Mouse (Mus musculus) heart, embryonic 11.5 days (tissue): ENCODE results near the gene Ugt1a10. TPM values are rescaled to one million over a fixed set of nuclear protein-coding genes. Genes with fewer than 3 reads are reported as not detected.
"Not testable (repeated sequence)": the region's sequence is repeated elsewhere in the genome, so short reads cannot be mapped to it uniquely, and the experiment has no call there.

ENCODE experiments used
- ATAC-seq: fragments of 200-750 bp; cut with Nextera tagmentation; replicated peaks from 2 replicates; pipeline ENCODE4 v1.8.0; 2017; ENCODE audit warnings: moderate library complexity; ENCODE audit not compliant: insufficient number of reproducible peaks, low FRiP score, low TSS enrichment
- H3K27ac ChIP-seq: fragments of 300-500 bp; sonication (generic); 2 replicates; pipeline ENCODE4 v1.5.1; 2014; ENCODE audit warnings: mild to moderate bottlenecking, low read depth, low read length
- H3K27me3 ChIP-seq: fragments of 300-500 bp; sonication (generic); 2 replicates; pipeline ENCODE4 v1.6.1; 2014; ENCODE audit warnings: mild to moderate bottlenecking, low read length, mixed read lengths; ENCODE audit not compliant: control insufficient read depth, insufficient read depth
- H3K36me3 ChIP-seq: fragments of 300-500 bp; sonication (generic); 2 replicates; pipeline ENCODE4 v1.6.1; 2014; ENCODE audit warnings: mild to moderate bottlenecking, low read length, moderate library complexity, mixed read lengths; ENCODE audit not compliant: control insufficient read depth, insufficient read depth
- H3K4me1 ChIP-seq: fragments of 300-500 bp; sonication (generic); 2 replicates; pipeline ENCODE4 v1.6.1; 2014; ENCODE audit warnings: low read length; ENCODE audit not compliant: control insufficient read depth, insufficient read depth
- H3K4me2 ChIP-seq: fragments of 300-500 bp; sonication (generic); 2 replicates; pipeline ENCODE4 v1.6.1; 2014; ENCODE audit warnings: mild to moderate bottlenecking, moderate library complexity
- H3K4me3 ChIP-seq: fragments of 300-500 bp; sonication (generic); 2 replicates; pipeline ENCODE4 v1.5.1; 2014; ENCODE audit warnings: low read depth, low read length
- H3K9ac ChIP-seq: fragments of 300-500 bp; sonication (generic); 2 replicates; pipeline ENCODE4 v1.6.1; 2014; ENCODE audit warnings: mild to moderate bottlenecking, low read depth, low read length, moderate library complexity
- H3K9me3 ChIP-seq: fragments of 300-500 bp; sonication (generic); replicated peaks from 2 replicates; pipeline ENCODE4 v1.6.1; 2016; ENCODE audit warnings: low read length; ENCODE audit not compliant: control insufficient read depth
- WGBS: fragments of 180-500 bp; shearing (Covaris S2); extraction: QIAGEN DNeasy Blood & Tissue Kit; methylation state at CpG from one replicate; pipeline ENCODE4 v1.1.7; 2014; ENCODE audit not compliant: insufficient replicate concordance; 5-methylcytosine and 5-hydroxymethylcytosine counted together
- polyA plus RNA-seq: library from polyadenylated mRNA; unstranded; fragments of >200 nt; fragmentation: Nextera tagmentation; extraction: Ambion mirVana; gene quantifications from 2 replicates; pipeline ENCODE4 v1.2.1, GENCODE M21; 2014

The Ugt1a10 gene
- polyA plus RNA-seq, 1 experiment from 2014 or later = not detected

DNA sequence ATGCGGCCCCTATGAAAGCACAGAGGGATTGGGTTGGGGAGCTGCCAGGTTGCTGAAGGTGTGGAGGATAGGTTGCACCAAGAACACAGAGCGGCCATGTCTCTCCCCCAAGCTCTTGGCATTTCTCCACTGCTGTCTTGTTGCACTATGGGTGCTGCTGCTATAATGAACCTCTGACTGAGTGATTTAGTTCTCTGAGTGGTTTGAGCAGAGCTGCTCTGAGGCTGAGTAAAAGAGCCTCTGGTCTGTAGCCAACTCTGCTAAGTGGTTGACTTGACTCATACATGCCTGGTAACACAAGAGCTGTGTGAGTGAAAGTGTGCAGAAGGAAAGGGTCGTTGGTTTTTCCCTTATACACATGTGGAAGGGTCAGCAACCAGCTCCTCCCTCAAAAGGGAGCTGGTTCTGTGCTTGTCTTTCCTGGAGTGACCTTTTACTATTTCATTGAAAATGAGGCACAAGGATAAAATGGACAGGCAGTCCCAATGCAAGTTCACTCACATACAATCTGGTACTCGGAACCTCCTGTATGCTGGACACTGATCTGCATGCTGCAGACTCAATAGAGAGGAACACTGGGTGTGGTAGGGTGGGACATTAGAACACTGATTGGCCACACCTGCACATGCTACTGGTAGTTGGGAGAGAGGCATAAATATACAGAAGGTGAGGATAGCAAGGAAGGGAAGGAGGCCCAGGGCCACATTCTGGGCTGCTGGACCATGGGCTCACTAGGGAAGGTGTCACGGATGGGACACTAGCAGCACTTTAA is 48.7 kb downstream of the Ugt1a10 start:
- not testable (repeated sequence) for H3K27ac ChIP-seq, ATAC-seq, H3K36me3 ChIP-seq, H3K27me3 ChIP-seq, H3K4me1 ChIP-seq, H3K4me3 ChIP-seq, H3K9ac ChIP-seq, H3K4me2 ChIP-seq, H3K9me3 ChIP-seq
- 81% methylated on average over 4 of the region's 5 CpGs for WGBS

DNA sequence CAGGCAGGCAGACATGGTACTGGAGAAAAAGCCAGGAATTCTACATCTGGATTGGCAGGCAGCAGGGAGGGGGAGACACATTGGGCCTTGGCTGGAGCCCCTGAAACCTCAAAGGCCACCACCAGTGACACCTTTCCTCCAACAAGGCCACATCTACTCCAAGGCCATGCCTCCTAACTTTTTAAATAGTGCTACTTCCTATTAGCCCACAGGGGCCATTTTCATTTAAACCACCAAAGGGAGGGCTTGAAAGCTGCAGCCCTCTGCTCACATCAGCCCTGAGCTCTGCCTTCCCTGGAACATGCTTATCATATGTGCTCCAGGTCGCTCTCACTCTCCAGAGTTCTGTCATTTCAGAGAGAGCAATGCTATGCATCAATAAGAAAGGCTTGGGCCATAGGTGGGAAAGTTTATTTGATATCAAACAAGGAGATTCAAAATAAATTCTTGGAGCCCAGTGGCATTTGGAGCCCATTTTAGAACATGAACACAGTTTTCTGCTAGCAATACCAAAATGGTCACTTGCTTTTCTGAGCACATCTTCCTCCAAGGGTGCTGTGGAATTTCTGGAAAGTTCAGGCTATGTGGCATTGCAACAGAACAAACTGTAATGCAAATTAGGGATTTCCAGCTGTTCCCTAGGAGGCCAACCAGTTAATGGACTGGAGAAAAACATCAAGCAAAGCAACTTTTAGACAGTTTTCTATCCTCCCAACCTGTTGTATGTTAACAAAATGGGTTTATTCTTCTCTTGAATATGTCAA is 49.7 kb downstream of the Ugt1a10 start:
- no peaks in the 10 kb centered on the region for H3K9me3 ChIP-seq
- no peak overlapping the region for H3K27ac ChIP-seq
- no peak overlapping the region for H3K4me3 ChIP-seq
- H3K27me3 ChIP-seq = no peaks in the 10 kb centered on the region
- WGBS = 63% methylated on average over 1 of the region's 1 CpGs
- H3K9ac ChIP-seq = no peak overlapping the region
- no peak overlapping the region for H3K4me2 ChIP-seq
- no peaks in the 10 kb centered on the region for H3K4me1 ChIP-seq
- H3K36me3 ChIP-seq = no peaks in the 10 kb centered on the region
- ATAC-seq = no peak

DNA sequence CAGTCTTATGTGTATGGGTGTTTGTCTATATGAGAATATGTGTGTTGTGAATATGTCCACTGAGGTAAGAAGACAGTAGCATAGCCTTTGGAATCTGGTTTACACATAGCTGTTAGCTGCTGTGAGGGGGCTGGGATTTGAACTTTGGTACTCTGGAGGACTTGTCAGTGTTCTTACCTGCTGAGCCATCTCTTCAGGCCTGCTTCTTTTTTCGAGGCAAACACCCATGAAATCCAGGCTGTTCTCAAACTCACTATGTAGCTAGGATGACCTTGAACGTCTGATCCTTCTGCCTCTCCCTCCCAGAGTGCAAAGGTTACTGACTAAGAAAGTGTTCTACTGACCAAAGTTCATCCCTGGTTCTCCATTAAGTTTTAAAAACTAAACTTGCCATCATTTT is 50.5 kb downstream of the Ugt1a10 start:
- WGBS = 49% methylated on average over 2 of the region's 2 CpGs
- no peak overlapping the region for H3K4me2 ChIP-seq
- H3K27ac ChIP-seq = no peak overlapping the region
- no peaks in the 10 kb centered on the region for H3K4me1 ChIP-seq
- no peak for ATAC-seq
- no peaks in the 10 kb centered on the region for H3K9me3 ChIP-seq
- no peak overlapping the region for H3K9ac ChIP-seq
- no peaks in the 10 kb centered on the region for H3K36me3 ChIP-seq
- H3K27me3 ChIP-seq = no peaks in the 10 kb centered on the region
- no peak overlapping the region for H3K4me3 ChIP-seq

DNA sequence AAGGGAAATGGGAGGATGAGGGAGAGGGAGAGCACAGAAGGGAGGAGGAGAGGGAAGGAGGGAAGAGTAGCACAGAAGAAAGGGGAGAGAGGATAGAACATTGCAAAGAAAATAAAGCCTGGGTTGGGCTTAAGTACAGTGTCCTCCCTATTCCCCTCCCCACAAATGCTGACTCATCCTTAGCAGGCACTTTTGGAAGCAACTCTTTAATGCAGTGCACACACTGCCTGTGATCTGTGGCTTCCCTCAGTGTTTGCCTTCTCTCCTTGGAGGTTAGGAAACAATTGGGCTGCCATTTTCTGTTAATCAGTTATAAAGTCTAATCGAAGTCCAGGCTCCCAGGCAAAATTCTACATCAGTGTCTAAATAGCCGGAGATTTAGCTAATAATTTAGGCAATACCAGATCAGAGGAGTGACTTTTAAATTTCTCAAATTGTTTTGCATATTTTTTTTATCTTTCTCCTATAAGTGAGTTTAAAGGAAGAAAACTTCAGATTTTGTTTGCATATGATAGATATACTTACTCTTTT is 53.9 kb downstream of the Ugt1a10 start:
- H3K4me1 ChIP-seq, H3K27ac ChIP-seq, H3K9ac ChIP-seq, H3K4me3 ChIP-seq, H3K27me3 ChIP-seq, H3K4me2 ChIP-seq, H3K36me3 ChIP-seq, H3K9me3 ChIP-seq: not testable (repeated sequence)
- 76% methylated on average over 2 of the region's 2 CpGs for WGBS
- peak; percentile 77; the same call in 1 of the 2 replicates for ATAC-seq

DNA sequence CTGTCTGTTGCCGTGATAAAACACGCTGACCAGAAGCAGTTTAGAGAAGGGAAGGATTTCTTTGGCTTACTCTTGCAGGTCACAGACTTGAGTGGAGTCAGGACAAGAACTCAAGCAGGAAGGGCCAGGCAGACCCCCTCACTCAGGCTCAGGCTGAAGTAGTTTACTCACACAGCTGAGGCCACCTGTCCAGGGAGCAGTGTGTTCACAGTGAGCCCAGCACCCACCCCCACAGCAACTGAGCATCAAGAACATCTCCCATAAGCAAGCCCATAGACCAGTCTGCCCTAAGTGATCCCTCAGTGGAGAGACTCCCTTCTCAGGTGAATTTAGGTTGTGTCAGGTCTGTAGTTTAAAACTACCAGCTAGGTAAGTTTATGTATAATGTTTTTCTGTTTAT is 54.4 kb downstream of the Ugt1a10 start:
- not testable (repeated sequence) for H3K4me1 ChIP-seq, H3K27ac ChIP-seq, H3K36me3 ChIP-seq, H3K27me3 ChIP-seq, H3K4me2 ChIP-seq, H3K9me3 ChIP-seq, H3K9ac ChIP-seq, H3K4me3 ChIP-seq, ATAC-seq
- 71% methylated on average over 2 of the region's 2 CpGs for whole genome bisulfite sequencing

DNA sequence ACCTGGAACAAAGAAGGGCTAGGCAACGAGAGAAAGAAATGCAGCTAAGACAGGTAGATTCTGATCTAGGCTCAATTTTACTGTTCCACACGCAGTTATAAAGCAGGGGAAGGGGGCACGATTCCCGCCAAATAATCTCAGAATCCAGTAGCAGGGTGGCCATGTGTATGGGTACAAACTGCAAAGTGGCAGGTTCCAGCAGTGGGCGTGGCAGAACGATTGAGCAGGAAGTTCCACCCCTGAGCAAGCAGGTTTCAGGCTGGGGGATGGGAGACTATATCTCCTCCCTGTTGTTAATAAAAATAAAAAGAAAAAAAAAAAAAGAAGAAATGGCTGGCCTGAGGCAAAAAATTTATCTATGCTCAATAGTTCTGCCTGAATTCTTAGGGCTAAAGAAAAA is 57.6 kb downstream of the Ugt1a10 start:
- H3K27me3 ChIP-seq, H3K9ac ChIP-seq, H3K4me1 ChIP-seq, H3K27ac ChIP-seq, H3K9me3 ChIP-seq, H3K4me3 ChIP-seq, H3K36me3 ChIP-seq, H3K4me2 ChIP-seq, ATAC-seq: not testable (repeated sequence)
- 89% methylated on average over 6 of the region's 6 CpGs for WGBS

DNA sequence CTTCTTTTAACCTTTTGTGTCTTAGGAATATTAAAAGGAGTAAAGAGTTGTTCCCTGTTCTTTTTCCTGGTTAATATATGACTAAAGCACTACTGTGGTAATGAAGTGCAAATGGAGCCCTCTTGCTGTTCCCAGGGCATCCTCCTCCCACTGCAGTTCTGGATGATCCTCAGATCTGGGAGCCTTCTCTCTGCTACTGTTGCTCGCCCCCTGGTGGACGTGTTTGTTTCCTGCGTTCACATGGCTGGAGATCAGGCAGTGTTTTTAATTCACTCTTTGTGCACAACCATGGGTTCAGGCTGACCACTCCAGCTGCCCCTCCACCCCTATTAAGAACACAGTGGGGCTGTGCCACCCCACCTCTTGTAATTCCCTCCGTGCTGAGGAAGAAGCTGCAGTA is 65.4 kb downstream of the Ugt1a10 start:
- H3K9ac ChIP-seq, ATAC-seq, H3K4me3 ChIP-seq, H3K4me2 ChIP-seq, H3K27ac ChIP-seq, H3K9me3 ChIP-seq, H3K36me3 ChIP-seq, H3K4me1 ChIP-seq, H3K27me3 ChIP-seq: not testable (repeated sequence)
- 6% methylated on average over 4 of the region's 4 CpGs for WGBS

DNA sequence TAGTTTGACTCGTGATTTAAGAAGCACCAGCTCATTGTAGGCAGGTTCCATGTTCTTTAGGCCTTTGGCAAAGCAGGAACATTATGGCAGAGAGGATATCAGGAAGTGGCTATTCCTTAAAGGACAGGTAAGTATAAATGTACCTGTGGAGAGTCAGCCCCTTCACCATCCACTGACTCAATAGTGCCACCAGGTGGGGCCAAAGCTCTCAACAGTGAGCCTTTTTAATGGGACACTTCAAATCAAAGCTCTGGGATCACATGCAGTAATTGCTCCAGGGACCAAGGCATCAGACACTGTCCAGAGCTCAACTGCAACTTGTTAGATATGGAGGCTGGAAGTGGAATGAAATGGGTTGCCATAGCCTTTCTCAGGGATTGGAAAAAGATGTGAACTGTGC is 66.3 kb downstream of the Ugt1a10 start:
- H3K27ac ChIP-seq, H3K9me3 ChIP-seq, H3K36me3 ChIP-seq, H3K4me3 ChIP-seq, H3K4me1 ChIP-seq, ATAC-seq, H3K9ac ChIP-seq, H3K4me2 ChIP-seq, H3K27me3 ChIP-seq: not testable (repeated sequence)
- WGBS = no CpG with 5 or more reads among the region's 1 CpGs
